ENCODE assay signal across 8 mouse cellular contexts in the genomic region with DNA sequence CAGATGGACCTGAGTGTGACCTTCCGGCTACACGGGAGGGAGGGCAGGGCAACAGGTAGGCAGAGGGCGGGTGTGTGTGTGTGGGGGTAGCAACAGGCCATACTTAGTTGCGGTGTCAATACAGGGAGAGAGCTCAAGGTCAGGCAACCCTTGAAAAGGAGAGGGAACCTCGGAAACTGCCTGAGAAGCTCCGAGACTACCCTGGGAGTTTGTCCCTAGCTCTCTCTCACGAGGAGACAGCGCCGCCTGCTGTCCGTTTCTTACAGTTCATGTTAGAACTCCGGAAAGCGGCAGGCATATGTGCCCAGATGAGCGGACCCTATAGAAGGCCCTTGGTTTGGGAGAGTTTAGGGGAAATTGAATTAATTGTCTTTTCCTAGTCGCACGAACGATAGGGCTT. TPM values are rescaled to one million over a fixed set of nuclear protein-coding genes. Genes with fewer than 3 reads are reported as not detected.
DNase-seq lines count a peak whose midpoint lies in the region; ATAC-seq and TF ChIP-seq lines count a peak whose summit lies in the region.

No protein-coding gene starts in this region.

- H3K36me3 ChIP-seq in ES-Bruce4 (ENCODE audit: control insufficient read depth, insufficient read depth, low read length, poor library complexity, severe bottlenecking): no peaks in the 10 kb centered on the region
- H3K36me3 ChIP-seq in forebrain, embryonic 16.5 days (ENCODE audit: control insufficient read depth, insufficient read depth): peaks cover 5% of the 10 kb centered on the region; the same call in 1 of the 2 replicates
- H3K36me3 ChIP-seq in lung, embryonic 15.5 days: peaks cover 5% of the 10 kb centered on the region

- ATAC-seq in cerebellum, adult (ENCODE audit: insufficient number of reproducible peaks, low FRiP score, low TSS enrichment): peak; percentile 56; the same call in 1 of the 2 replicates
- peak; percentile 69 for ATAC-seq in forebrain, embryonic 16.5 days
- ATAC-seq in lung, embryonic 15.5 days (ENCODE audit: borderline replicate concordance, extremely low read depth, low FRiP score, low TSS enrichment): peak; percentile 44

- no peaks in the 10 kb centered on the region for H3K9me3 ChIP-seq in ES-Bruce4 (replicated peaks; ENCODE audit: control insufficient read depth, insufficient read depth, low read length, poor library complexity, severe bottlenecking)
- H3K9me3 ChIP-seq in forebrain, embryonic 16.5 days (ENCODE audit: control insufficient read depth, low read length): no peaks in the 10 kb centered on the region
- no peaks in the 10 kb centered on the region for H3K9me3 ChIP-seq in lung, embryonic 15.5 days

- H3K27me3 ChIP-seq in ES-Bruce4 (ENCODE audit: control insufficient read depth, insufficient read depth, low read length, poor library complexity, severe bottlenecking): peaks cover 2% of the 10 kb centered on the region
- H3K27me3 ChIP-seq in forebrain, embryonic 16.5 days (replicated peaks; ENCODE audit: control insufficient read depth, insufficient read depth, low read length): peaks cover 56% of the 10 kb centered on the region
- H3K27me3 ChIP-seq in lung, embryonic 15.5 days: peaks cover 60% of the 10 kb centered on the region

- TF ChIP-seq CTCF in ES-Bruce4 (IDR thresholded peaks at IDR 0.05; ENCODE audit: low read depth, low read length): peak; percentile 89
- peak; percentile 91 for TF ChIP-seq CTCF in layer of hippocampus, adult 2 months (conservative IDR thresholded peaks at IDR 0.05)

- H3K4me2 ChIP-seq in forebrain, embryonic 16.5 days (ENCODE audit: low read length): no peak overlapping the region
- H3K4me2 ChIP-seq in lung, embryonic 15.5 days: peak overlapping the region; percentile 26; the same call in 1 of the 2 replicates

- H3K4me1 ChIP-seq in ES-Bruce4 (ENCODE audit: control insufficient read depth, insufficient read depth, low read length): no peaks in the 10 kb centered on the region
- H3K4me1 ChIP-seq in forebrain, embryonic 16.5 days (replicated peaks; ENCODE audit: control insufficient read depth, insufficient read depth, low read length): no peaks in the 10 kb centered on the region
- peaks cover 40% of the 10 kb centered on the region for H3K4me1 ChIP-seq in lung, embryonic 15.5 days

- peak; percentile 94 for DNase-seq in heart, postnatal 4 days
- peak; percentile 65 to 90 for DNase-seq in layer of hippocampus, adult 2 months (ENCODE audit: low spot score in 2 of 2)
- DNase-seq in ovary, postnatal 10 days (ENCODE audit: low spot score): peak; percentile 83
- DNase-seq in thymus, postnatal 0 days (ENCODE audit: low spot score): peak; percentile 79

- no peak overlapping the region for H3K4me3 ChIP-seq in ES-Bruce4 (ENCODE audit: low read depth, low read length)
- no peak overlapping the region for H3K4me3 ChIP-seq in forebrain, embryonic 16.5 days (replicated peaks; ENCODE audit: low read length)
- H3K4me3 ChIP-seq in layer of hippocampus, adult 2 months: no peak overlapping the region
- no peak overlapping the region for H3K4me3 ChIP-seq in lung, embryonic 15.5 days

- H3K9ac ChIP-seq in ES-Bruce4 (ENCODE audit: low read depth, poor library complexity, severe bottlenecking): no peak overlapping the region
- no peak overlapping the region for H3K9ac ChIP-seq in forebrain, embryonic 16.5 days (replicated peaks; ENCODE audit: low read depth, low read length)
- no peak overlapping the region for H3K9ac ChIP-seq in lung, embryonic 15.5 days

- WGBS in forebrain, embryonic 16.5 days: 3% methylated on average over 16 of the region's 16 CpGs
- WGBS in lung, embryonic 15.5 days: 1% methylated on average over 16 of the region's 16 CpGs

- H3K27ac ChIP-seq in ES-Bruce4 (ENCODE audit: insufficient read depth, low read length): no peak overlapping the region
- no peak overlapping the region for H3K27ac ChIP-seq in forebrain, embryonic 16.5 days (ENCODE audit: low read length)
- H3K27ac ChIP-seq in layer of hippocampus, adult 2 months: no peak overlapping the region
- 0 out of 2 replicates have a peak overlapping the region, but pooled peaks have one; percentile 69 for H3K27ac ChIP-seq in lung, embryonic 15.5 days

- no peak for TF ChIP-seq POLR2A in ES-Bruce4 (IDR thresholded peaks at IDR 0.05; ENCODE audit: insufficient read depth, low read length)

- TF ChIP-seq EP300 in ES-Bruce4 (IDR thresholded peaks at IDR 0.05; ENCODE audit: insufficient read depth, low read depth, low read length): no peak

RNA-seq across cellular contexts. Expression of gene Foxf1, which starts 8.4 kb away (rescaled TPM):
- polyA plus RNA-seq in ES-Bruce4 (2011; ENCODE audit: insufficient read depth, insufficient read length, low read depth, missing spikeins): 0.33 TPM in 1 of 2 replicates, not detected in the other
- 0.91 and 1.1 TPM in 2 replicates for polyA plus RNA-seq in forebrain, embryonic 16.5 days (2015; fragmentation: Nextera tagmentation; extraction: Ambion mirVana)
- total RNA-seq in heart, postnatal 4 days (2021): under 1 TPM; 0.43 to 0.50 TPM
- total RNA-seq in layer of hippocampus, adult 2 months (2021): under 1 TPM; 0.49 to 0.71 TPM
- polyA plus RNA-seq in lung, embryonic 15.5 days (2015; fragmentation: Nextera tagmentation; extraction: Ambion mirVana): 151 and 157 TPM in 2 replicates
- 0.12 and 0.16 TPM in 2 replicates for polyA plus RNA-seq in thymus, postnatal 0 days (2015; fragmentation: Nextera tagmentation; extraction: Ambion mirVana)

RNA-seq across cellular contexts. Expression of gene Mthfsd, which starts 15.6 kb away (rescaled TPM):
- polyA plus RNA-seq in ES-Bruce4 (2011; ENCODE audit: insufficient read depth, insufficient read length, low read depth, missing spikeins): 35.5 and 38.9 TPM in 2 replicates
- polyA plus RNA-seq in forebrain, embryonic 16.5 days (2015; fragmentation: Nextera tagmentation; extraction: Ambion mirVana): 51.8 and 60.0 TPM in 2 replicates
- total RNA-seq in heart, postnatal 4 days (2021): 10 to 100 TPM; 14.5 to 15.3 TPM
- 10 to 100 TPM; 38.8 to 46.1 TPM for total RNA-seq in layer of hippocampus, adult 2 months (2021)
- polyA plus RNA-seq in lung, embryonic 15.5 days (2015; fragmentation: Nextera tagmentation; extraction: Ambion mirVana): 60.2 and 60.8 TPM in 2 replicates
- 36.4 and 37.1 TPM in 2 replicates for polyA plus RNA-seq in thymus, postnatal 0 days (2015; fragmentation: Nextera tagmentation; extraction: Ambion mirVana)

RNA-seq across cellular contexts. Expression of gene Foxc2, which starts 23.3 kb away (rescaled TPM):
- polyA plus RNA-seq in ES-Bruce4 (2011; ENCODE audit: insufficient read depth, insufficient read length, low read depth, missing spikeins): not detected in 2 replicates
- polyA plus RNA-seq in forebrain, embryonic 16.5 days (2015; fragmentation: Nextera tagmentation; extraction: Ambion mirVana): 1.7 and 2.5 TPM in 2 replicates
- total RNA-seq in heart, postnatal 4 days (2021): 1 to 10 TPM; 8.7 to 8.9 TPM
- 1 to 10 TPM; 1.0 to 1.1 TPM for total RNA-seq in layer of hippocampus, adult 2 months (2021)
- polyA plus RNA-seq in lung, embryonic 15.5 days (2015; fragmentation: Nextera tagmentation; extraction: Ambion mirVana): 2.1 and 2.3 TPM in 2 replicates
- polyA plus RNA-seq in thymus, postnatal 0 days (2015; fragmentation: Nextera tagmentation; extraction: Ambion mirVana): 0.31 and 0.39 TPM in 2 replicates

RNA-seq across cellular contexts. Expression of gene Foxl1, which starts 35.1 kb away (rescaled TPM):
- not detected in 2 replicates for polyA plus RNA-seq in ES-Bruce4 (2011; ENCODE audit: insufficient read depth, insufficient read length, low read depth, missing spikeins)
- 0.15 TPM in 1 of 2 replicates, not detected in the other for polyA plus RNA-seq in forebrain, embryonic 16.5 days (2015; fragmentation: Nextera tagmentation; extraction: Ambion mirVana)
- under 1 TPM; 0.56 to 0.60 TPM for total RNA-seq in heart, postnatal 4 days (2021)
- total RNA-seq in layer of hippocampus, adult 2 months (2021): under 1 TPM in 1 of 2 experiments, not detected in 1; 0.13 TPM
- polyA plus RNA-seq in lung, embryonic 15.5 days (2015; fragmentation: Nextera tagmentation; extraction: Ambion mirVana): 6.8 and 8.5 TPM in 2 replicates
- polyA plus RNA-seq in thymus, postnatal 0 days (2015; fragmentation: Nextera tagmentation; extraction: Ambion mirVana): 0.10 and 0.12 TPM in 2 replicates

Comparison
In these comparisons a context has a peak if more than half of its experiments do, and no peak if none do; other contexts are left out.
1. RNA of gene Foxf1, which starts 8.4 kb away (polyA plus RNA-seq): 151 to 157 TPM in lung, embryonic 15.5 days; 0.91 to 1.1 TPM in forebrain, embryonic 16.5 days, 0.33 TPM in ES-Bruce4 and 0.12 to 0.16 TPM in thymus, postnatal 0 days; every median in the first group is over 10 times any median in the second.
2. Peak in every context shown above with its lines, with median percentiles within 50 percentile points of each other: ATAC-seq and DNase-seq.